Mouse (Mus musculus) bone marrow, adult 2 months (tissue): Measurements from ENCODE around the gene Txndc11.

Experiments
- CTCF ChIP-seq: fragments of 200-500 bp; IDR thresholded peaks from 2 replicates; pipeline ENCODE4 v1.5.1; 2011; ENCODE audit warnings: low read length, control low read depth; ENCODE audit not compliant: control insufficient read depth, insufficient read depth
- POLR2A ChIP-seq: fragments of 200-500 bp; IDR thresholded peaks from 2 replicates; pipeline ENCODE4 v1.6.1; 2011; ENCODE audit warnings: low read depth, mild to moderate bottlenecking, control low read depth, low read length, borderline replicate concordance; ENCODE audit not compliant: control insufficient read depth

DNA sequence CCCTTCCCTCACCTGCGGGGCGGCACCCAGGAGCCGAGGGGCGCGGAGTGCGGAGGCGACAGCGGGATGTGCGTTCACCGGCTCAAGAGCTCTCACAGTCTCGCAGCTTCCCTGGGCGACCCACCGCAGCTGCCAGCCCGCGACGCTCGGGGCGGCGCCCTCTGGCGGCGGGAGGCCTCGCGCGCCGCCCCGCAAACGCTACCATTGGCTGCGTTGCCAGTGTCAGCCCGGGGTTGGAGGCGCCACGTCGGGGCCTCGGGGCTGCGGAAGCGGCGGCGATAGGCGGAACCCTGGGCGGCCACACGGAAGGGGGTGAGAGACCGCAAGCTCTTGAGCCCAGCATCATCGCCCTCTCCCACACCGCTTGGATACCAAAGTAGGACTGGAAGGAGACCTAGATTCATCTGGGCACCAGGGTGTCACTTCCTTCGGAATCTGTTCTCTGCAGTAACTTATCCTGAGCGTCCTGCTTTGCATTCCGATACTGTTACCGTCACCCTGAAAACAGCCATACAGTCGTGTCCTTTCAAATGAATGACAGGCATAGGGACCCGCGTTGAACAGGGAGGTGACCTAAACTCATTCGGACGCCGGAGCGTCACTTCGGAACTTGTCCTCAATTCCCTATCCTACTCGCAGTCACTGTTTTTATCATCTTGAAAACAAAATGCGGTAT lies 41.9 kb upstream of the Txndc11 start, which contains the start of gene Zc3h7a:
- TF ChIP-seq CTCF (peak; percentile 72), POLR2A (peak; percentile 71; the same call in 1 of the 2 replicates)
